Mouse (Mus musculus) urinary bladder, postnatal 10 days (tissue): ENCODE measurements around the gene Fam227b.

Experiments
- DNase-seq: peaks from one replicate; pipeline ENCODE4 v3.0.0; 2022; ENCODE audit warnings: low spot score

Gene Fam227b

DNA sequence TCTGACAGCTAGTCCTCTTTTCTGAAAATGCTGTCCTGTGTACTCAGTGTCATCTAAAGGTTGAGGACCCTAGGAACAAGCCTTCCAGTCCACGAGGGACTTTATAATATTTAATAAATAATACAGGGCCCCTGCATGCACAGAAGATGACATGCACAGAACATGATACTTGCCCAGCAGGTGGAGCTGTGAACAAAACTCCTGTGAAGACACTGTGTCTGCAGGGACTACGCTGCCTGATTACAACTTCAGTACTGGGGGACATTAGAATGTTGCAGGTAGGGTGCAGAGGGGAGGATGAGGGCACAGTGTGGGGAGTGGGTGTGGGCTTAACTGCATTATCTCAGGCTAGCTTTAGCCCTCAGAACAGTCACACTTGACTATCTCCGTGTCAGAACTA, 145.7 kb downstream of the Fam227b start:
- no peak for DNase-seq

- no peak for DNase-seq
Measured at GRCm38 (mm10) chr2:126002291-126002690, 149.5 kb downstream of the Fam227b start.

DNA sequence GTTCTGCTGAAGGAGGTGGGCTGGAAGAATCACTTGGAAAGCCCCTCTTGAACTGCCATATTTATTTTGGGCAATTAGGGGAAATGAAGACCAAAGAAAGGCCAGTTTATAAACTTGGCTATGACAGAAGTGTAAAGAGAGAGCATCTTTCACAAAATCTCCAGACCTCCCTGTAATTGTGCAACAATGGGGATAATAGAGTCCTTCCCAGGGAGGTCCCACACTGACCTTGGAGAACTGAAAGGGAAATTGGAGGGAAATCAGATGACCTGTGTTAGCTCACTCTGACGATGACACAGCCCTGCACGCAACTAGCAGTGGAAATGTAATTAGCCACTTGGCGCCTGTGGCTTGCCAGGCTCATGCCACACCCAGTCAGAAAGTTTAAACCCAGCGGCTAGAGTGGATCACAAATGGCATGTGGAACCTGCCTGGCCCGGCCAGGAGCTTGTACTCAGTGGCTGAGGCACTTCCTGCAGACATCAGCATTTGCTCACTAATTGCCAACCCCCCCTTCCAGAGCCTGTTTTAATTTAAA, 175.9 kb downstream of the Fam227b start:
- DNase-seq, result no peak

GRCm38 (mm10) chr2:125975206-125975605, 176.6 kb downstream of the Fam227b start:
- DNase-seq, result no peak

GRCm38 (mm10) chr2:125973207-125973606, 178.6 kb downstream of the Fam227b start:
- DNase-seq, result no peak

DNA sequence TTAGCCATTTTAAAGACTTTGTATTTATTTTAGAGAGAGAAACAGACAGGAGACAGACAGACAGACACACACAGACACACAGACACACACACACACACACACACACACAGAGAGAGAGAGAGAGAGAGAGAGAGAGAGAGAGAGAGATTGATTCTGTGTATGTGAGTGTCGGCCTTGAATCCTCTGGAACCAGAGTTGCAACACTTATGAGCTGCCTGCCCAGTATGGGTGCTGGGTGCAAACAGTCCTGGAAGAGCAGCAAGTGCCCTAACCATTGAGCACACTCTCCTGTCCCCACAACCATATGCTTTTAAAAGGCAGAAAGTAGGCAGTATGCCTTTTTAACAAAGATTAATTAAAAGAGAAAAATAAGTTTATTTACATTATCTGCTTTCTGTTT, 183.0 kb downstream of the Fam227b start:
- no peak for DNase-seq

DNA sequence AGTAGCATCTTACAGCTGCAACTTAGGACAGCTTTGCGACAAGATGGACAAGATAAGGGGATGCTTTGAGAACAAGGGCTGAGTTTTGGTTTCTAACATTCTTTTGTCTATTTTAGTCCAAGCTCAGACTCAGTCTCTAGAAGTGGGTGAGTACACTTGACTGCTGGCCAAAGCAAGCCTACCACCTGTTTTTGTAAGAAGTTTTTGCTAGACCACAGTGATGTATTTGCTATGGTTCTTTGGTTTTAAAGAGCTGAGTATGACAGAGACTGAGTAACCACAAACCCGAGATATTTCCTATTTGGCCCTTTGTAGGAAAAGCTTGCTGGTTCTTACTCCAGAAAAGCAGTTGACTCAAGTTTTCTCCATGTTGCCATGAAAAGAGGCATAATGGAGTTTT, 203.6 kb downstream of the Fam227b start:
- DNase-seq, result no peak

GRCm38 (mm10) chr2:125943301-125943700, 208.5 kb downstream of the Fam227b start:
- no peak for DNase-seq

GRCm38 (mm10) chr2:125941111-125941785, 210.6 kb downstream of the Fam227b start:
- DNase-seq, result no peak

GRCm38 (mm10) chr2:125938993-125939642, 212.7 kb downstream of the Fam227b start:
- no peak for DNase-seq

- DNase-seq, result no peak
Measured at GRCm38 (mm10) chr2:125936396-125936795, 215.4 kb downstream of the Fam227b start.

- no peak for DNase-seq
Measured at GRCm38 (mm10) chr2:125933977-125934376, 217.8 kb downstream of the Fam227b start.
